Mouse (Mus musculus) brain, embryonic 14.5 days (tissue): ENCODE measurements around the gene Pltp. TPM values are rescaled to one million over a fixed set of nuclear protein-coding genes. Genes with fewer than 3 reads are reported as not detected.
"Not testable (repeated sequence)": the region's sequence is repeated elsewhere in the genome, so short reads cannot be mapped to it uniquely, and the experiment has no call there.

Experiments used
- DNase-seq: peaks from one replicate; pipeline ENCODE4 v3.0.0-alpha.2; 2011; ENCODE audit warnings: low read depth
- CTCF ChIP-seq: fragments of 200-500 bp; IDR thresholded peaks from 2 replicates; pipeline ENCODE4 v1.5.1; 2012; ENCODE audit warnings: inconsistent platforms, mild to moderate bottlenecking, moderate library complexity, borderline replicate concordance; ENCODE audit not compliant: insufficient read depth, insufficient read length; ENCODE audit errors: extremely low read depth
- POLR2A ChIP-seq: fragments of 200-500 bp; IDR thresholded peaks from 2 replicates; pipeline ENCODE4 v1.6.1; 2012; ENCODE audit warnings: mild to moderate bottlenecking, inconsistent platforms, borderline replicate concordance; ENCODE audit not compliant: poor library complexity, insufficient read depth, insufficient read length, severe bottlenecking; ENCODE audit errors: extremely low read depth
- polyA plus RNA-seq: library from polyadenylated mRNA; depleted of rRNA; stranded (reverse); fragments of >200 nt; gene quantifications from 2 replicates; pipeline ENCODE4 v1.2.3, GENCODE M21; 2012

The Pltp gene
- polyA plus RNA-seq, 1 experiment, result 109 TPM

- DNase-seq, result no peak
- TF ChIP-seq CTCF (no peak), POLR2A (no peak)
These were observed 40.3 kb downstream of the Pltp start for GRCm38 (mm10) chr2:164817206-164817605.

GRCm38 (mm10) chr2:164815821-164816220 lies 41.7 kb downstream of the Pltp start:
- no peak for DNase-seq
- no peak for TF ChIP-seq CTCF
- TF ChIP-seq POLR2A, result no peak

- TF ChIP-seq POLR2A (no peak), CTCF (no peak)
- no peak for DNase-seq
These were observed 42.2 kb downstream of the Pltp start for GRCm38 (mm10) chr2:164815348-164815747.

GRCm38 (mm10) chr2:164813557-164813956 lies 44.0 kb downstream of the Pltp start:
- TF ChIP-seq POLR2A (no peak), CTCF (no peak)
- DNase-seq, result no peak

- no peak for TF ChIP-seq CTCF
- no peak for TF ChIP-seq POLR2A
- DNase-seq, result no peak
These were observed 50.9 kb downstream of the Pltp start for GRCm38 (mm10) chr2:164806614-164807013.

GRCm38 (mm10) chr2:164805332-164805718 lies 52.2 kb downstream of the Pltp start:
- no peak for TF ChIP-seq CTCF
- DNase-seq, result no peak

- DNase-seq, result peak; percentile 99
- peak; percentile 58; the same call in 1 of the 2 replicates for TF ChIP-seq POLR2A
- no peak for TF ChIP-seq CTCF
These were observed 52.8 kb downstream of the Pltp start, which contains the start of the genes Acot8 and Zswim3 for GRCm38 (mm10) chr2:164804533-164805331. Gene Acot8 (minus strand): TSS chr2:164804882. Gene Zswim3 (plus strand): TSS chr2:164805098.

GRCm38 (mm10) chr2:164803921-164804313 lies 53.6 kb downstream of the Pltp start:
- TF ChIP-seq CTCF (no peak), POLR2A (no peak)
- no peak for DNase-seq

- no peak for TF ChIP-seq CTCF
- no peak for DNase-seq
These were observed 54.1 kb downstream of the Pltp start for GRCm38 (mm10) chr2:164803201-164803920.

- TF ChIP-seq POLR2A, result no peak
- TF ChIP-seq CTCF, result no peak
- DNase-seq, result no peak
These were observed 57.1 kb downstream of the Pltp start for GRCm38 (mm10) chr2:164800252-164801004.

- DNase-seq, result not testable (repeated sequence)
- 0 out of 2 replicates have a peak, but pooled peaks have one; percentile 4 for TF ChIP-seq CTCF
These were observed 59.0 kb downstream of the Pltp start for GRCm38 (mm10) chr2:164798554-164798953.
